In genomic region chr13:29210159-29211021, GRCm38 (mm10) we compare ENCODE assay signal across 8 mouse cellular contexts.
DNase-seq lines count a peak whose midpoint lies in the region; ATAC-seq and TF ChIP-seq lines count a peak whose summit lies in the region.

No protein-coding gene starts in this region.

- peak overlapping the region; percentile 39 for H3K4me3 ChIP-seq in thymus, adult 2 months (ENCODE audit: control insufficient read depth, insufficient read depth, low read length)

- peak; percentile 39 to 58 for DNase-seq in urinary bladder, adult 18-20 months (ENCODE audit: low spot score in 2 of 2)
- DNase-seq in urinary bladder, postnatal 10 days (ENCODE audit: low spot score), result no peak
- peak; percentile 73 for DNase-seq in forelimb bud, embryonic 11.5 days (ENCODE audit: low read depth, low spot score)
- peak; percentile 66 to 80 for DNase-seq in kidney, postnatal 25 days
- DNase-seq in thymus, adult 2 months, result peak; percentile 44
- DNase-seq in natural killer cell, adult 2 months (ENCODE audit: low spot score in 2 of 2), result no peak
- no peak for DNase-seq in right cerebral cortex, postnatal 14 days

- no peak for TF ChIP-seq CTCF in thymus, adult 2 months (IDR thresholded peaks at IDR 0.05; ENCODE audit: borderline replicate concordance, control insufficient read depth, extremely low read depth, insufficient read depth, low read length, poor library complexity)

- WGBS in thymus, adult 2 months, result 10% methylated on average over 27 of the region's 27 CpGs

- no peaks in the 10 kb centered on the region for H3K27me3 ChIP-seq in thymus, adult 2 months (ENCODE audit: control insufficient read depth, insufficient read depth, low read length)

- peaks cover 10% of the 10 kb centered on the region for H3K4me1 ChIP-seq in thymus, adult 2 months (replicated peaks; ENCODE audit: control insufficient read depth, insufficient read depth, low read length)

- H3K36me3 ChIP-seq in thymus, adult 2 months (ENCODE audit: control insufficient read depth, insufficient read depth, low read length), result no peaks in the 10 kb centered on the region

- 0 out of 2 replicates have a peak, but pooled peaks have one; percentile 47 for ATAC-seq in megakaryocyte, adult 5-6 weeks (ENCODE audit: poor library complexity, severe bottlenecking)

- peak overlapping the region; percentile 32; the same call in 1 of the 2 replicates for H3K27ac ChIP-seq in thymus, adult 2 months (ENCODE audit: control insufficient read depth, insufficient read depth, low read length)

- TF ChIP-seq POLR2A in thymus, adult 2 months (IDR thresholded peaks at IDR 0.05; ENCODE audit: control insufficient read depth, extremely low read depth, insufficient read depth, low read length, poor library complexity), result no peak

Comparison
In these comparisons a context has a peak if more than half of its experiments do, and no peak if none do; other contexts are left out.
1. DNase-seq: peak in urinary bladder, adult 18-20 months (2 of 2), forelimb bud, embryonic 11.5 days (single experiment), kidney, postnatal 25 days (2 of 2) and thymus, adult 2 months (single experiment); none in urinary bladder, postnatal 10 days (single experiment), natural killer cell, adult 2 months (0 of 2) and right cerebral cortex, postnatal 14 days (single experiment).